Mouse (Mus musculus): ENCODE data around the gene Zfr2.

Zfr2 gene

DNA sequence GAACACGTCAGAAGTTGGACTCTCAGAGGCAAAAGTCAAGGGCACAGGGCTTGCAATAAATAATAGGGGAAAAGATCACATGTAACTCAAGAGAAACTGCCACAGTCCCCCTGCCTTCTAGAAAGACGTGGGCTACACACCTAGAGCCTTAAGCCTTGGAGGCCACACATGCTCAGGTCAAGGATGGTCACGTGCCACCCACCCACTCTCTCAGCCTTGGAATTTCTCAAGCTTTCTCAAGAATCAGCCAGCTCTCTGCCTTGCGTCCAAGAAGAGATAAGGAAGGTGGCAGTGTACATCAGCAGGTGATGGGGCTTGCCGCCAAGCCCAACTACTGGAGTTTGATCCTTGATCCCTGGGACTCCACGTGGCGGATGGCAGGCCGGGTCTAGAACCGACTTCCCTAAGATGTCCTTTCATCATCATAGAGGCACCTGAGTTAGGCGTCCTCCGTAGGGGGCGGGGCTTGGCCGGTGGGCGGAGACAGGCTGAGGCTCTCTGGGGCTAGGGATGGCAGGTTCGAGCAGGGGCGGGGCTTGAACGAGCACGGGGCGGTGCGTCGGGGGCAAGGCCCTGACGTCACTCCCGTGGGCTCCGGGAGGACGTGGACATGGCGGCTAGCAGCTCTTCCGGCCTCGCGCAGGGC lies at the start of gene Zfr2:
Gene Zfr2 (plus strand): TSS at position 576 of the 646 bp plus-strand sequence.
- in situ Hi-C loops (cut with MseI, MboI): no loop called here

- in situ Hi-C loops (cut with MseI, MboI): no loop called here
Measured at GRCm38 (mm10) chr10:81183805-81184204, 49.1 kb upstream of the Zfr2 start, which contains the start of gene 4930442H23Rik. Gene 4930442H23Rik, minus strand, starts transcription at chr10:81183849.

GRCm38 (mm10) chr10:81184765-81185164 lies 48.2 kb upstream of the Zfr2 start:
- in situ Hi-C loops (cut with MseI, MboI): no loop called here

DNA sequence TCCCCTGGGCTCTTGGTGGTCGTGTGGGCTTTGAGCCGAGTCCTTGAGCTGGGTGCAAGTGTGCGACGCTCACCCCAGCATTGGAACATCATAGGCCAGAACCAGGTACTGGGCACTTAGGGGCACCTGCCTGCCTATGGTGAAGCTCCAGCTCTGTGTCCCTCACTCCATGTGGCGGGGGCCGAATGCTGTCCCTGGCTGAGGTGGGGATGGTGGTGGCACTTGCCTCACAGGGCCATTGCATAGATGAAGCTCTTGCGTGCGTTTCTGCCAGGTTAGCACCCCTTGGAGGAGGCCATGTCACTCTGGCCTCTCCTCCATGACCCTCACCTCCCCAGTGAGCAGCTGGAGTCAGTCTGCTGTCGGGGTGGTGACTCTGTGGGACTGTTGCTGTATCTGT lies 45.8 kb upstream of the Zfr2 start:
- in situ Hi-C loops (cut with MseI, MboI): no loop called here

GRCm38 (mm10) chr10:81189821-81190220 lies 43.1 kb upstream of the Zfr2 start:
- in situ Hi-C loops (cut with MseI, MboI): no loop called here

GRCm38 (mm10) chr10:81190236-81190911 lies 42.6 kb upstream of the Zfr2 start:
- in situ Hi-C loops (cut with MseI, MboI): no loop called here

DNA sequence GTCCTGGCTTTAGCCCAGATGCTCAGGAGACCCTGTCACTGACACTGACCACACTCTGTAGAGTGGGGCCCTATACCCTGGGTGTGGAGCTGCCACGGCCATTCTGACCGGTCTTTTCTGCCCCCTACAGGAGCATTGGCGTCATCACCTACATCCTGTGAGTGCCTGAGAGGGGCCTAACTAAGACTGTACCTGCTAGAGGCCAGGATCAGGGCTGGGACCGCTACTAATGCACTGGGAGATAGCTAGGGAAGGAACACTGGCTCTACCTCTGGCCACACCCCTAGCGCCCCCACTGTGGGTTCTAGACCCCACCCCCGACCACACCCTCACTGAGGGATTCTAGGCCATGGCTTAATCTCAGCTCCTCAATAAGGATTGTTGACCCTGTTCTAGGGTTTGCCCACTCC lies 42.0 kb upstream of the Zfr2 start:
- in situ Hi-C loops (cut with MseI, MboI): no loop called here

DNA sequence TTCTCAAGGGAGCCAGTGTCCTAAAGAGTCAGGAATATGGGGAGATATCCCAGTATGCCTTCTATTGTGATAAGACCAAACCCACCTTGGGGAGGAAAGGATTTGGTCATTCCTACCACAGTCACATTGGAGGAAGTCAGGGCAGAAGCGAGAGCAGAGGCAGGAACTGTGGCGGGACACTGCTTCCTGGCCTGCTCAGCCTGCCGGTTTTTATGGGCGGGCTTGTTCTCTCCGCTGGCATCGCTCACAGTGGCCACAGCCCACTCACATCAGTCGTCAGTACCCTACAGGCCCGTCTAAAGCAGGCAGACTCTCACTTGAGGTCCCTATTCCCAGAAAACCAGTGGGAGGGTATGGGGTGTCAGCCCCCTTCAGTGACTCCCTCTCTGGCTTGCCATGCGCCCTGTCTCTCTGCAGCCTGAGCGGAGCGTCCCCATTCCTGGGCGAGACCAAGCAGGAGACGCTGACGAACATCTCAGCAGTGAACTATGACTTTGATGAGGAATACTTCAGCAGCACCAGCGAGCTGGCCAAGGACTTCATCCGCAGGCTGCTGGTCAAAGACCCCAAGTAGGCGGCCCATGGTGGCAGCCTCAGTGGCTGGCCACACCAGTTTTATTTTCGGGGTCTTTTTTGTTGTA lies 41.5 kb upstream of the Zfr2 start:
- in situ Hi-C loops (cut with MseI, MboI): no loop called here

- in situ Hi-C loops (cut with MseI, MboI): no loop called here
Measured at GRCm38 (mm10) chr10:81192270-81192967, 40.5 kb upstream of the Zfr2 start.

GRCm38 (mm10) chr10:81192968-81193501 lies 39.9 kb upstream of the Zfr2 start:
- in situ Hi-C loops (cut with MseI, MboI): no loop called here

DNA sequence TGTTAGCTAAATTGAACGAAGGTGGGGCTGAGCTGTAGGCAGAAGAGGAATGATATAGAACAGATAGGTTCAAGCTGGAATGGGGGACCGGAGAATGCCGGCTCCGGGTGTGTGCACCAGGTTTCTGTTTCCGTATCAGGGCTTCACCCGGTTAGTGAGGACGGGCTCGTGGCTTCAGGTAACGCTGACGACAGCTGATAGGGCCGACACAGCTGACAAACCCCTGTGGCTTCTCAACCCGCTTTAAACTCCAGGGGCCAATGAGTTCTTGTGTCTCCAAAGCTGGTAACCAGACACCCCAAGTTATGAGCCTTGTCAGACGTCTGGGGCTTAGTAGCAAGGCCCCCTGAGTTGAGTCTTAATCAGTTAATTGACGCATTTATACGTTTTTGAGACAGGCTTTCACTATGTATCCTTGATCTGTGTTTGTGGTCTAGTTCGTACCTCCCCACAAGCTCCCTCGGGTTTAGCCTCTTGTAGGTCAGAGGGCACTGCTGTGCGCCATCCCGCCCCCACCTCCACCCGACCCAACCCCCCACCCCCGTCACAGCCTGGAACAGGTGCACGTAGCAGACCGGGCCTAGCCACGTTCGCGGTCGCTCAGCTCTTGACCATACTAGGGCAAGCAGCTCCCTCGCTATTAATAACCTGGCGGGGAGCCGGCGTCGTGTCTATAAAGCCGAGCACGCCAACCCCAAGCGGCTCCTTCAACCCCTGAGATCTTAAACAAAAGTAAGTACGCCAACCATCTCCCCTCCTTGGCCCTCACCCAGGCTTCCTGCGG lies 38.8 kb upstream of the Zfr2 start:
- in situ Hi-C loops (cut with MseI, MboI): no loop called here

- in situ Hi-C loops (cut with MseI, MboI): no loop called here
Measured at GRCm38 (mm10) chr10:81195300-81195699, 37.7 kb upstream of the Zfr2 start.

DNA sequence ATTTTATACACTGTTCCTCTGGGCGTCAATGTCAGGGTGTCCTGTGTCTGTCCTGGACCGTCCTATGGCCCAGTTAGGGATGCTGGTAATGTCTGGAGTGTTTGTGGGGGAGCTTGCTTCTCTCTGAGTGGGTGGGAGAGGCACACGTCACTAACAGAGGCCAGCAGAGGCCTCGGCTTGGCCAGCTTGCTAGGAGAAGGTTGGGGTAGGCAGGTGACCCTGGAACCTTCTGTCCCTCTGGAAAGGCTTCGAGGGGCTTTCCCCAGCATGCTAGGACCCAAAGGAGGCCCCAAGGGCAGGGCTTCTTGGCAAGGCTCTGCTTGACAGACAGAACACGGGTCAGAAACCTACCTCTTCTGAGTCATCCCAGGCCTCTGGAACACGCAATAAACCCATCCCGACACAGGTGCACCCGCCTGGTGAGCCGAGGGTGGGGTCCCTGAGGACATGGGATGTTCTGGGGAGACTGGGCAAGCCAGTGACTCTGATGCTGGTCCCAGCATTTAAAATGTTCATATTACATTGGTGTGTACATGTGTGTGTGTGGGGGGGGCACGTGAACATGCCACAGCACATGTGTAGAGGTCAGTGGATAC lies 36.4 kb upstream of the Zfr2 start:
- in situ Hi-C loops (cut with MseI, MboI): no loop called here

DNA sequence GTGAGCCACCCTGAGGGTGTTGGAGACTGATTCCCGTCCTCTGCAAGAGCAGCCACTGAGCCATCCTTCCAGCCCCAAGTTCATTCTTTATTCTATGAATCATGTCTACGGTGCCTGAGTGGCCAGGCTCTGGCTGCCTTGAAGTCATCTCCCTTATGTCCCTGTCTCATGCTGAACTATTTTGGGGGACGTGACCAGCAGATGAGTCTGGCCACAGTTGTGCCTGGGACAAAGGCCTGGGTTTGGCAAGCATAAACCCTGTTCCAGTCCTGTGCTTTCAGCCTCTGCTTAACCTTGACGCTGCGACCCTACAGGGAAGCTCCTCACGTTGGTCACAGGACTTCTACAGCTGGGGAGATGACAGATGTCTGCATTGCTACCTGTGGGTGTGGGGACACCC lies 35.6 kb upstream of the Zfr2 start:
- in situ Hi-C loops (cut with MseI, MboI): no loop called here

DNA sequence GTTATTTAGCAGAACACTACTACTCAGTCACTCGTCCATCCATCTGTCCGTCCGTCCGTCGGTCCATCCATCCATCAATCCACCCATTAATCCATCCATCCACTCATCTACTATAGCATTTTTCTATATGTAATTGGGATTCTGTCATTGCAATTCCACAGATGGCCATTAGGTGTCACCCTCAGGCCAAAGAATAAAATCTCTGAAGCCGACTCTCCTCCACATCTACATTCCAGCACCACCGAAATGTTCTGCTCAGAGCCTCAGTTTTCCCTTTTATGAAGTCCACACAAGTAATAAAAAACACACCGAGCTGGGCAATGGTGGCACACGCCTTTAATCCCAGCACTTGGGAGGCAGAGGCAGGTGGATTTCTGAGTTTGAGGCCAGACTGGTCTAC lies 34.7 kb upstream of the Zfr2 start:
- in situ Hi-C loops (cut with MseI, MboI): no loop called here

DNA sequence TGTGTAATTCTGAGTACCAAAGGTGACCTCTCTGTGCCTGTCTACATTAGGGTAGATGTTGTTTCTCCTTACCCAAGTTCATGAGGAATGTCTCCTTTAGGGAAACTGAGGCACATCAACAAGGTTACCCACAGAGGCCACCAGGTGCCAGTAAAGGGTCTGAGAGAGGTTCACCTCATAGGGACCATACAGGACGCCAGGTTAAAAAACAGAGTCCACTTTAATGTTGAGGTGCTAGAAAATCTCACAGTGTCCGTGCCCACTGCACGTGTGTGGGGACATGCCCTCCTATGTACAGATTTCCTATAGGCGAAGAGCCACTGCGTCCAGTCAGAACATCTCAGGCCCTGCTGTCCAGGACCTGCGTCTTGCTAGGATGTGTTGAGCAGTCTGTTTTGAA lies 34.0 kb upstream of the Zfr2 start:
- in situ Hi-C loops (cut with MseI, MboI): no loop called here

- in situ Hi-C loops (cut with MseI, MboI): no loop called here
Measured at GRCm38 (mm10) chr10:81200141-81200540, 32.8 kb upstream of the Zfr2 start.

DNA sequence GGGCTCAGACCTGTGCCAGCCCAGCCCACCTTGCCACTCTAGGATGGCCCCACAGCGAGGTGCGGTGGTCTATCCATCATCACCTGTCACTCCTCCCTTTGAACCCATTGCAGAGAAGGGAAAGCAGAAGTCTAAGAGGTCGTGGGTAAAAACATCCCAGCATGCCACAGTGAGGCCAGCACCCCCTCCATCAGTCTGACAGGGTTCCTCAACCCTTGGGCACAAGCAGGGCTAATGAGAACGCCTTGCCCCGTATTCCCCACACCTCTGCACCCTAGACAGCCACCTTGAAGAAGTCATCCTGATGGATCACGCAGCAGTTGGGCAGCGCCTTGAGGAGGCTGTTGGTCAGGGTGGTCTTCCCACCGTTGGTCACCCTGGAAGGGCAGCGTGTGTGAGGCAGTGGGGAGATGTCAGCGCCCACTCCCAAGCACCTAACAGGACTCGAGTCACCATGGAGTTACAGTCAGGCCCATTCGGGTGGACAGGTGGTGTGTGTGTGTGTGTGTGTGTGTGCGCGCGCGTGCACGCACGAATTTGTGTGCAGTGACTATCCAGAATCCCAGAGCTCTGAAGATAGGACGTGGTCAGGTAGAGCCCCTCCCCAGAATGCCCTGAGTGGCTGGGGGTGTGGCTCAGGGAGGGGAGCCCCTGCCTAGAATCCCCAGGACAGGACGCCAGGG lies 32.2 kb upstream of the Zfr2 start:
- in situ Hi-C loops (cut with MseI, MboI): no loop called here

GRCm38 (mm10) chr10:81201807-81202758 lies 30.9 kb upstream of the Zfr2 start, which contains the start of gene Nmrk2:
Gene Nmrk2, minus strand, starts transcription at chr10:81202051.
- in situ Hi-C loops (cut with MseI, MboI): no loop called here
